3 mouse cellular contexts compared by ENCODE assay signal in the genomic region with DNA sequence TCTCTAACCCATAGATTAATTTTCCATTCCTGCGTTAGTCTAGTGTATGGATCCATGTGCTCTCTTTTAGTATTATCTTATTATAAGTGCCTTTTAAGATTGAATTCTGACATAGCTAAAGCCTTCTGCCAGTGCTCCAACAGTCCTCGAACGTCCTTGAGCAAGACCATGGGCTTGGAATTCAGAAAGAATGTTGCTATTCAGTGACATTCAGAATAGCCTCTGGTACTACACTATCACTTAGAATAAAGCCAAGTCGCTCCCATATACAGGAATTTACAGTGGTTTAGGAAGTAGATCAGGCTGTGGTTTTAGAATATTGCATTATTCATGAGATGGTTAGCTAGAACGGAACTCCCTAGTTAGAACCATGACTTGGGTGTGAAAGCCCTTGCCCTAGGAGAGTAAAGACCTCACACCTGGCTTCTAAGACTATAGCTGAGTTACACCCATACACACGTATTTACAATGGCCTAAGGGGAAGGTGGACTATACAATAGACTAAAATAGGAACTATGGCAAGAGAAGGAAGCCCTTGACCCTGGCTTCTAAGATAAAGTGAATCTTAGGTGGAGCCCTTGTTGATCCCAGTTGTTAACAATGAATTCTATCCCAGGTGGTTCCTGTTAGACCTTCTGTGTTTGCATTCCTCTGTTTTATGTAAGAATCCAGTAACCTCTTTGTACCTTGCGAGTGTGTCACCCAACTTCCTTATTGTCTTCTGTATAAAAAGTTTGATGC.
DNase-seq lines count a peak whose midpoint lies in the region.

No protein-coding gene starts in this region.

- DNase-seq in ES-CJ7 (ENCODE audit: low read depth, low spot score) (peak; percentile 32), R1 (ENCODE audit: low read depth, low spot score) (peak; percentile 64), ZHBTc4 (ENCODE audit: low read depth, low spot score) (peak; percentile 64)
